Mouse (Mus musculus): ENCODE results near the gene Gnaq. TPM values are rescaled to one million over a fixed set of nuclear protein-coding genes. Genes with fewer than 3 reads are reported as not detected.

The Gnaq gene
- total RNA-seq, 1 experiment from 2014 or later, result 57.7 TPM

GRCm38 (mm10) chr19:16189066-16189765 is 56.6 kb downstream of the Gnaq start:
- DNase-seq, result no peak

GRCm38 (mm10) chr19:16198162-16198561 is 65.5 kb downstream of the Gnaq start:
- DNase-seq, result peak; percentile 32

GRCm38 (mm10) chr19:16201356-16201755 is 68.7 kb downstream of the Gnaq start:
- no peak for DNase-seq

GRCm38 (mm10) chr19:16204776-16205680 is 72.4 kb downstream of the Gnaq start:
- DNase-seq, result no peak

- no peak for DNase-seq
Measured at GRCm38 (mm10) chr19:16209616-16210015, 77.0 kb downstream of the Gnaq start.

GRCm38 (mm10) chr19:16214946-16215345 is 82.3 kb downstream of the Gnaq start:
- DNase-seq, result peak; percentile 67

- no peak for DNase-seq
Measured at GRCm38 (mm10) chr19:16215430-16216016, 82.9 kb downstream of the Gnaq start.

- no peak for DNase-seq
Measured at GRCm38 (mm10) chr19:16219978-16220377, 87.3 kb downstream of the Gnaq start.

GRCm38 (mm10) chr19:16222526-16222925 is 89.9 kb downstream of the Gnaq start:
- DNase-seq, result peak; percentile 19

- DNase-seq, result no peak
Measured at GRCm38 (mm10) chr19:16223126-16223525, 90.5 kb downstream of the Gnaq start.

- no peak for DNase-seq
Measured at GRCm38 (mm10) chr19:16224831-16225230, 92.2 kb downstream of the Gnaq start.

- DNase-seq, result no peak
Measured at GRCm38 (mm10) chr19:16231584-16231983, 99.0 kb downstream of the Gnaq start.

GRCm38 (mm10) chr19:16235594-16235993 is 103.0 kb downstream of the Gnaq start:
- DNase-seq, result no peak

- DNase-seq, result no peak
Measured at GRCm38 (mm10) chr19:16237034-16237433, 104.4 kb downstream of the Gnaq start.

- no peak for DNase-seq
Measured at GRCm38 (mm10) chr19:16238072-16238471, 105.4 kb downstream of the Gnaq start.

- DNase-seq, result no peak
Measured at GRCm38 (mm10) chr19:16238512-16238911, 105.9 kb downstream of the Gnaq start.

- DNase-seq, result no peak
Measured at GRCm38 (mm10) chr19:16242708-16243107, 110.1 kb downstream of the Gnaq start.

- no peak for DNase-seq
Measured at GRCm38 (mm10) chr19:16249025-16249424, 116.4 kb downstream of the Gnaq start.

- DNase-seq, result no peak
Measured at GRCm38 (mm10) chr19:16250921-16251320, 118.3 kb downstream of the Gnaq start.

- no peak for DNase-seq
Measured at GRCm38 (mm10) chr19:16251819-16252218, 119.2 kb downstream of the Gnaq start.

GRCm38 (mm10) chr19:16252696-16253095 is 120.1 kb downstream of the Gnaq start:
- no peak for DNase-seq

GRCm38 (mm10) chr19:16254881-16255280 is 122.2 kb downstream of the Gnaq start:
- DNase-seq, result no peak

GRCm38 (mm10) chr19:16255294-16255693 is 122.7 kb downstream of the Gnaq start:
- DNase-seq, result no peak
